Comparison of ENCODE assay signal across 21 mouse cellular contexts in genomic region chr9:67837311-67837710, GRCm38 (mm10). TPM values are rescaled to one million over a fixed set of nuclear protein-coding genes. Genes with fewer than 3 reads are reported as not detected.
DNase-seq lines count a peak whose midpoint lies in the region; ATAC-seq and TF ChIP-seq lines count a peak whose summit lies in the region.
"Had no signal": no experiment of that assay in that cellular context is flagged by ENCODE, and none has a peak within 500 bp of the region (broad histone marks: within the 10 kb centered on the region; RNA-seq: fewer than 3 reads in every experiment).

No protein-coding gene starts in this region.

- DNase-seq in kidney, adult 2 months, result peak; percentile 81
- peak; percentile 74 for DNase-seq in kidney, adult 9 months
- no peak for DNase-seq in kidney, postnatal 25 days
- peak; percentile 19 for DNase-seq in kidney, postnatal 14 days
- no peak for DNase-seq in kidney, postnatal 4 days
- DNase-seq in kidney, postnatal 36 days, result peak; percentile 19 to 58
- no peak for DNase-seq in kidney, adult 11 months
- DNase-seq: adrenal gland, adult 2 months; adrenal gland, adult 8-10 months; adrenal gland, postnatal 10 days; adrenal gland, postnatal 14 days; adrenal gland, postnatal 25 days; adrenal gland, postnatal 36 days; B cell, adult 2 months; cerebellum, adult 11 months; cerebellum, adult 11-12 months had no signal

- no peak overlapping the region for H3K4me2 ChIP-seq in kidney, embryonic 16.5 days (replicated peaks; ENCODE audit: low read depth, low read length)

- H3K27me3 ChIP-seq in kidney, adult 2 months (replicated peaks; ENCODE audit: control insufficient read depth, insufficient read depth, low read length), result no peaks in the 10 kb centered on the region
- H3K27me3 ChIP-seq in kidney, embryonic 16.5 days (ENCODE audit: insufficient read depth, low read length), result peaks cover 21% of the 10 kb centered on the region
- H3K27me3 ChIP-seq: CH12.LX, Patski had no signal

- H3K27ac ChIP-seq in kidney, adult 2 months (ENCODE audit: insufficient read depth, low read depth, low read length), result no peak overlapping the region
- no peak overlapping the region for H3K27ac ChIP-seq in kidney, embryonic 16.5 days (ENCODE audit: low read length)

- TF ChIP-seq CTCF in kidney, adult 2 months (conservative IDR thresholded peaks at IDR 0.05; ENCODE audit: insufficient read depth, insufficient read length, low read depth, low read length), result no peak

- H3K4me1 ChIP-seq in kidney, adult 2 months (ENCODE audit: control insufficient read depth, insufficient read depth, low read length), result peaks cover 8% of the 10 kb centered on the region
- H3K4me1 ChIP-seq in kidney, embryonic 16.5 days (ENCODE audit: insufficient read depth, low read length), result peaks cover 17% of the 10 kb centered on the region

- H3K9ac ChIP-seq in kidney, embryonic 16.5 days (replicated peaks; ENCODE audit: low read length), result no peak overlapping the region

- WGBS in kidney, adult 2 months, result 39% methylated on average over 2 of the region's 2 CpGs
- 60% methylated on average over 2 of the region's 2 CpGs for WGBS in kidney, embryonic 16.5 days

- no peaks in the 10 kb centered on the region for H3K9me3 ChIP-seq in kidney, embryonic 16.5 days (ENCODE audit: low read length)

- ATAC-seq in kidney, embryonic 16.5 days (ENCODE audit: low FRiP score, low TSS enrichment), result no peak
- ATAC-seq: activated CD4-positive, CD25-positive, alpha-beta regulatory T cell, adult 4 months; CD4-positive, CD25-positive, alpha-beta regulatory T cell, adult 4 months; Patski had no signal

- no peak for TF ChIP-seq POLR2A in kidney, adult 2 months (IDR thresholded peaks at IDR 0.05; ENCODE audit: low read depth, low read length)

- no peaks in the 10 kb centered on the region for H3K36me3 ChIP-seq in kidney, adult 2 months (ENCODE audit: control insufficient read depth, insufficient read depth, low read length)
- H3K36me3 ChIP-seq in kidney, embryonic 16.5 days (ENCODE audit: insufficient read depth, low read length), result no peaks in the 10 kb centered on the region

- H3K4me3 ChIP-seq in kidney, adult 2 months (ENCODE audit: insufficient read depth, low read depth, low read length), result no peak overlapping the region
- H3K4me3 ChIP-seq in kidney, embryonic 16.5 days (ENCODE audit: low read length), result no peak overlapping the region

RNA-seq across cellular contexts. Expression of gene Vps13c, which starts 2.9 kb away (rescaled TPM):
- polyA plus RNA-seq in kidney, adult 2 months (2012; rRNA removed), result 4.4 and 5.0 TPM in 2 replicates
- polyA plus RNA-seq in kidney, embryonic 16.5 days (2015; fragmentation: Nextera tagmentation; extraction: Ambion mirVana), result 3.2 and 4.6 TPM in 2 replicates

RNA-seq across cellular contexts. Expression of gene C2cd4a, which starts 5.2 kb away (rescaled TPM):
- 0.33 and 0.41 TPM in 2 replicates for polyA plus RNA-seq in kidney, adult 2 months (2012; rRNA removed)
- 0.44 and 0.54 TPM in 2 replicates for polyA plus RNA-seq in kidney, embryonic 16.5 days (2015; fragmentation: Nextera tagmentation; extraction: Ambion mirVana)
- polyA plus RNA-seq: activated CD4-positive, CD25-positive, alpha-beta regulatory T cell, adult 4 months; CD4-positive, CD25-positive, alpha-beta regulatory T cell, adult 4 months had no signal

Comparison
In these comparisons a context has a peak if more than half of its experiments do, and no peak if none do; other contexts are left out.
1. DNase-seq: peak in kidney, adult 2 months (single experiment), kidney, adult 9 months (single experiment), kidney, postnatal 14 days (single experiment) and kidney, postnatal 36 days (2 of 2); none in kidney, postnatal 25 days (0 of 2), kidney, postnatal 4 days (0 of 2) and kidney, adult 11 months (single experiment).